ENCODE assay signal across 19 mouse cellular contexts in the genomic region with DNA sequence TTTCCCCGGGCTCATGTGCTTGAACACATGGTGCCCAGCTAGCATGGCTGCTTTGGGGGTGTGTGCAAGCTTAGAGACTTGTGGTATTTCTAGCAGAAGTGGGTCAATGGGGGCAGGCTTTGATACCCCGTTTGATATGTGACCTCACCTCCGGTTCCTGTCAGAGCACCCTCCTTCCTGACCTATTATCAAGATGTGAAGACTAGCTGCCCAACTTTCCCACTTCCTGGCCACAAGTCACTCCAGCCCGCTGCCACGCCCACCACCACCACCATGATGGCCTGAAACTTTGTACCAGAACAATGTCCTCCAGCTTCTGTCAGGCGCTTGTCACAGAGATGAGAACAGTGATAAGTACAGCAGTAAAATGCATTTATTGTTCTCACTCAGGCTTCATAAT. TPM values are rescaled to one million over a fixed set of nuclear protein-coding genes. Genes with fewer than 3 reads are reported as not detected.
DNase-seq lines count a peak whose midpoint lies in the region; ATAC-seq and TF ChIP-seq lines count a peak whose summit lies in the region.
"Had no signal": no experiment of that assay in that cellular context is flagged by ENCODE, and none has a peak within 500 bp of the region (broad histone marks: within the 10 kb centered on the region; RNA-seq: fewer than 3 reads in every experiment).

No protein-coding gene starts in this region.

- no peaks in the 10 kb centered on the region for H3K36me3 ChIP-seq in intestine, embryonic 16.5 days (ENCODE audit: control insufficient read depth, insufficient read depth, low read length)
- no peaks in the 10 kb centered on the region for H3K36me3 ChIP-seq in thymus, adult 2 months (ENCODE audit: control insufficient read depth, insufficient read depth, low read length)
- H3K36me3 ChIP-seq in forebrain, embryonic 15.5 days = no peaks in the 10 kb centered on the region
- no peaks in the 10 kb centered on the region for H3K36me3 ChIP-seq in heart, embryonic 10.5 days
- H3K36me3 ChIP-seq: liver, embryonic 12.5 days; midbrain, embryonic 15.5 days had no signal

- H3K4me3 ChIP-seq in intestine, embryonic 16.5 days (ENCODE audit: low read length) = no peak overlapping the region
- H3K4me3 ChIP-seq in thymus, adult 2 months (ENCODE audit: control insufficient read depth, insufficient read depth, low read length) = no peak overlapping the region
- no peak overlapping the region for H3K4me3 ChIP-seq in forebrain, embryonic 15.5 days
- H3K4me3 ChIP-seq in heart, embryonic 10.5 days = no peak overlapping the region
- H3K4me3 ChIP-seq: left cerebral cortex, adult 2 months; liver, embryonic 12.5 days; megakaryocyte, embryonic 14.5 days; midbrain, embryonic 15.5 days had no signal

- peak; percentile 69 for ATAC-seq in intestine, embryonic 16.5 days
- ATAC-seq in forebrain, embryonic 15.5 days (replicated peaks) = no peak
- ATAC-seq: forebrain, embryonic 14.5 days; liver, embryonic 12.5 days; midbrain, embryonic 15.5 days; Patski had no signal

- H3K9me3 ChIP-seq in intestine, embryonic 16.5 days (ENCODE audit: control insufficient read depth, low read length) = no peaks in the 10 kb centered on the region
- H3K9me3 ChIP-seq in forebrain, embryonic 15.5 days = no peaks in the 10 kb centered on the region
- H3K9me3 ChIP-seq in heart, embryonic 10.5 days = no peaks in the 10 kb centered on the region
- H3K9me3 ChIP-seq: liver, embryonic 12.5 days; midbrain, embryonic 15.5 days had no signal

- H3K4me2 ChIP-seq in intestine, embryonic 16.5 days (ENCODE audit: low read depth, low read length) = no peak overlapping the region
- H3K4me2 ChIP-seq in forebrain, embryonic 15.5 days (replicated peaks) = no peak overlapping the region
- H3K4me2 ChIP-seq: liver, embryonic 12.5 days; midbrain, embryonic 15.5 days had no signal

- no peaks in the 10 kb centered on the region for H3K4me1 ChIP-seq in intestine, embryonic 16.5 days (ENCODE audit: control insufficient read depth, insufficient read depth, low read length)
- H3K4me1 ChIP-seq in thymus, adult 2 months (replicated peaks; ENCODE audit: control insufficient read depth, insufficient read depth, low read length) = peaks cover 12% of the 10 kb centered on the region
- peaks cover 10% of the 10 kb centered on the region; the same call in 1 of the 2 replicates for H3K4me1 ChIP-seq in forebrain, embryonic 15.5 days
- no peaks in the 10 kb centered on the region for H3K4me1 ChIP-seq in heart, embryonic 10.5 days
- H3K4me1 ChIP-seq: liver, embryonic 12.5 days; midbrain, embryonic 15.5 days had no signal

- peak; percentile 75 for DNase-seq in T-cell, adult 2 months (ENCODE audit: low spot score)
- peak; percentile 71 for DNase-seq in thymus, adult 2 months
- no peak for DNase-seq in urinary bladder, postnatal 4 days (ENCODE audit: low spot score in 2 of 2)
- no peak for DNase-seq in heart, embryonic 10.5 days (ENCODE audit: low spot score)
- no peak for DNase-seq in left cerebral cortex, postnatal 4 days
- DNase-seq: cerebellum, postnatal 10 days; embryo, embryonic 11 days; heart, adult 11 months; kidney, adult 11 months; spleen, adult 18-20 months had no signal

- H3K9ac ChIP-seq in intestine, embryonic 16.5 days (ENCODE audit: low read depth, low read length) = no peak overlapping the region
- no peak overlapping the region for H3K9ac ChIP-seq in forebrain, embryonic 15.5 days (replicated peaks)
- H3K9ac ChIP-seq: liver, embryonic 12.5 days; midbrain, embryonic 15.5 days had no signal

- no peak for TF ChIP-seq POLR2A in thymus, adult 2 months (IDR thresholded peaks at IDR 0.05; ENCODE audit: control insufficient read depth, extremely low read depth, insufficient read depth, low read length, poor library complexity)

- TF ChIP-seq CTCF in thymus, adult 2 months (IDR thresholded peaks at IDR 0.05; ENCODE audit: borderline replicate concordance, control insufficient read depth, extremely low read depth, insufficient read depth, low read length, poor library complexity) = no peak

- WGBS in intestine, embryonic 16.5 days = 78% methylated on average over 6 of the region's 6 CpGs
- WGBS in thymus, adult 2 months = 5% methylated on average over 6 of the region's 6 CpGs
- WGBS in forebrain, embryonic 15.5 days = 88% methylated on average over 6 of the region's 6 CpGs
- WGBS in heart, embryonic 10.5 days = 82% methylated on average over 6 of the region's 6 CpGs

- no peak overlapping the region for H3K27ac ChIP-seq in intestine, embryonic 16.5 days (ENCODE audit: low read length)
- no peak overlapping the region for H3K27ac ChIP-seq in thymus, adult 2 months (ENCODE audit: control insufficient read depth, insufficient read depth, low read length)
- H3K27ac ChIP-seq in forebrain, embryonic 15.5 days (replicated peaks) = no peak overlapping the region
- no peak overlapping the region for H3K27ac ChIP-seq in heart, embryonic 10.5 days
- H3K27ac ChIP-seq: kidney, postnatal 0 days; left cerebral cortex, adult 2 months; liver, embryonic 12.5 days; midbrain, embryonic 15.5 days had no signal

- peaks cover 3% of the 10 kb centered on the region; the same call in 1 of the 2 replicates for H3K27me3 ChIP-seq in intestine, embryonic 16.5 days (replicated peaks; ENCODE audit: control insufficient read depth, insufficient read depth, low read length)
- no peaks in the 10 kb centered on the region for H3K27me3 ChIP-seq in thymus, adult 2 months (ENCODE audit: control insufficient read depth, insufficient read depth, low read length)
- H3K27me3 ChIP-seq in forebrain, embryonic 15.5 days = no peaks in the 10 kb centered on the region
- peaks cover 18% of the 10 kb centered on the region for H3K27me3 ChIP-seq in heart, embryonic 10.5 days (ENCODE audit: insufficient read depth, poor library complexity, severe bottlenecking)
- H3K27me3 ChIP-seq: Patski had no signal

- intact Hi-C loops in left cerebral cortex, postnatal 4 days (cut with DNase I) = no loop called here

RNA-seq across cellular contexts. Expression of gene Tle3, which starts 54.9 kb away (rescaled TPM):
- 15.9 and 18.8 TPM in 2 replicates for polyA plus RNA-seq in intestine, embryonic 16.5 days (2015; fragmentation: Nextera tagmentation; extraction: Ambion mirVana)
- 205 and 254 TPM in 2 replicates for polyA plus RNA-seq in thymus, adult 2 months (2012; rRNA removed)
- polyA plus RNA-seq in forebrain, embryonic 15.5 days (2015; fragmentation: Nextera tagmentation; extraction: Ambion mirVana) = 39.9 and 40.9 TPM in 2 replicates
- polyA plus RNA-seq in heart, embryonic 10.5 days (2016; fragmentation: Nextera tagmentation; extraction: Ambion mirVana) = 15.6 and 25.4 TPM in 2 replicates
- total RNA-seq in left cerebral cortex, postnatal 4 days (2021) = 100 to 1,000 TPM; 102 to 112 TPM

Comparison
In these comparisons a context has a peak if more than half of its experiments do, and no peak if none do; other contexts are left out.
1. DNase-seq: peak in T-cell, adult 2 months (single experiment) and thymus, adult 2 months (single experiment); none in urinary bladder, postnatal 4 days (0 of 2), heart, embryonic 10.5 days (single experiment) and left cerebral cortex, postnatal 4 days (single experiment).